Mouse (Mus musculus): ENCODE measurements around the gene Polr1d.

Gene Polr1d

GRCm38 (mm10) chr5:147056712-147057290, 20.0 kb upstream of the Polr1d start:
- DNase-seq = no peak

GRCm38 (mm10) chr5:147057626-147058414, 19.0 kb upstream of the Polr1d start:
- no peak for DNase-seq

- DNase-seq = no peak
Measured at GRCm38 (mm10) chr5:147058661-147059060, 18.2 kb upstream of the Polr1d start.

- no peak for DNase-seq
Measured at GRCm38 (mm10) chr5:147059319-147059718, 17.5 kb upstream of the Polr1d start.

- no peak for DNase-seq
Measured at GRCm38 (mm10) chr5:147060024-147060423, 16.8 kb upstream of the Polr1d start.

GRCm38 (mm10) chr5:147063215-147063661, 13.6 kb upstream of the Polr1d start:
- no peak for DNase-seq

- no peak for DNase-seq
Measured at GRCm38 (mm10) chr5:147066129-147066528, 10.7 kb upstream of the Polr1d start.

GRCm38 (mm10) chr5:147066965-147067364, 9.9 kb upstream of the Polr1d start:
- DNase-seq = no peak

GRCm38 (mm10) chr5:147068876-147069275, 8.0 kb upstream of the Polr1d start:
- DNase-seq = no peak

GRCm38 (mm10) chr5:147070791-147071516, 5.9 kb upstream of the Polr1d start:
- peak; percentile 49 for DNase-seq

GRCm38 (mm10) chr5:147071886-147072285, 5.0 kb upstream of the Polr1d start:
- no peak for DNase-seq

- DNase-seq = no peak
Measured at GRCm38 (mm10) chr5:147073805-147074204, 3.0 kb upstream of the Polr1d start.

- peak; percentile 41 for DNase-seq
Measured at GRCm38 (mm10) chr5:147075103-147076025, 1.5 kb upstream of the Polr1d start.

GRCm38 (mm10) chr5:147076026-147076798, 638 bp upstream of the Polr1d start, which contains the start of gene Lnx2:
Gene Lnx2 (minus strand): TSS chr5:147076586.
- DNase-seq = peak; percentile 97

GRCm38 (mm10) chr5:147077305-147078034, 620 bp downstream of the Polr1d start:
- DNase-seq = peak; percentile 97

- peak; percentile 35 for DNase-seq
Measured at GRCm38 (mm10) chr5:147078110-147078900, 1.5 kb downstream of the Polr1d start.

GRCm38 (mm10) chr5:147085201-147085894, 8.5 kb downstream of the Polr1d start:
- no peak for DNase-seq

GRCm38 (mm10) chr5:147086816-147087215, 10.0 kb downstream of the Polr1d start:
- DNase-seq = no peak

- no peak for DNase-seq
Measured at GRCm38 (mm10) chr5:147089836-147090235, 13.0 kb downstream of the Polr1d start.
